Mouse (Mus musculus) liver, adult (tissue): ENCODE measurements around the gene Ostm1.

Source experiments
- GATA4 ChIP-seq: IDR thresholded peaks from 2 replicates; pipeline ENCODE4 v1.6.1; 2014; ENCODE audit warnings: mild to moderate bottlenecking, low read length; ENCODE audit not compliant: insufficient replicate concordance

Gene Ostm1

GRCm38 (mm10) chr10:42678755-42679364 is 95.2 kb downstream of the Ostm1 start:
- peak; percentile 71; the same call in 1 of the 2 replicates for TF ChIP-seq GATA4

GRCm38 (mm10) chr10:42679586-42679985 is 96.0 kb downstream of the Ostm1 start:
- no peak for TF ChIP-seq GATA4

GRCm38 (mm10) chr10:42680582-42681001 is 97.0 kb downstream of the Ostm1 start:
- TF ChIP-seq GATA4: no peak

- no peak for TF ChIP-seq GATA4
These were observed 98.8 kb downstream of the Ostm1 start for GRCm38 (mm10) chr10:42682421-42682820.

- TF ChIP-seq GATA4: no peak
These were observed 104.3 kb downstream of the Ostm1 start for GRCm38 (mm10) chr10:42687873-42688272.

- no peak for TF ChIP-seq GATA4
These were observed 106.1 kb downstream of the Ostm1 start for GRCm38 (mm10) chr10:42689694-42690093.

GRCm38 (mm10) chr10:42690233-42691028 is 106.8 kb downstream of the Ostm1 start:
- TF ChIP-seq GATA4: no peak

GRCm38 (mm10) chr10:42691051-42691450 is 107.4 kb downstream of the Ostm1 start:
- TF ChIP-seq GATA4: no peak

- TF ChIP-seq GATA4: no peak
These were observed 108.5 kb downstream of the Ostm1 start for GRCm38 (mm10) chr10:42692095-42692494.

- no peak for TF ChIP-seq GATA4
These were observed 109.2 kb downstream of the Ostm1 start for GRCm38 (mm10) chr10:42692794-42693193.

- no peak for TF ChIP-seq GATA4
These were observed 109.9 kb downstream of the Ostm1 start for GRCm38 (mm10) chr10:42693482-42693881.

- TF ChIP-seq GATA4: no peak
These were observed 112.7 kb downstream of the Ostm1 start for GRCm38 (mm10) chr10:42696361-42696760.

- TF ChIP-seq GATA4: peak; percentile 36; the same call in 1 of the 2 replicates
These were observed 113.4 kb downstream of the Ostm1 start for GRCm38 (mm10) chr10:42697007-42697406.

GRCm38 (mm10) chr10:42698375-42698774 is 114.8 kb downstream of the Ostm1 start:
- no peak for TF ChIP-seq GATA4

- no peak for TF ChIP-seq GATA4
These were observed 115.4 kb downstream of the Ostm1 start for GRCm38 (mm10) chr10:42698994-42699393.

- no peak for TF ChIP-seq GATA4
These were observed 118.5 kb downstream of the Ostm1 start for GRCm38 (mm10) chr10:42702111-42702510.
